Mouse (Mus musculus) stomach, postnatal 0 days (tissue): Measurements from ENCODE around the gene Gpn2. TPM values are rescaled to one million over a fixed set of nuclear protein-coding genes. Genes with fewer than 3 reads are reported as not detected.
A peak's percentile ranks its signal among the peaks of the same experiment; 100 is the strongest.

ENCODE experiments used
- ATAC-seq: fragments of 200-750 bp; cut with Nextera tagmentation; 2 replicates; pipeline ENCODE4 v1.8.0; 2017; ENCODE audit not compliant: low FRiP score, low TSS enrichment
- DNase-seq: peaks from one replicate; pipeline ENCODE4 v3.0.0-alpha.2; 2016; ENCODE audit warnings: low spot score
- H3K27ac ChIP-seq: fragments of 300-500 bp; sonication (generic); replicated peaks from 2 replicates; pipeline ENCODE4 v1.5.1; 2014; ENCODE audit warnings: mild to moderate bottlenecking, control low read depth
- H3K27me3 ChIP-seq: fragments of 300-500 bp; sonication (generic); 2 replicates; pipeline ENCODE4 v1.6.1; 2014; ENCODE audit warnings: low read length; ENCODE audit not compliant: control insufficient read depth, insufficient read depth
- H3K36me3 ChIP-seq: fragments of 300-500 bp; sonication (generic); 2 replicates; pipeline ENCODE4 v1.6.1; 2014; ENCODE audit warnings: low read length, mixed read lengths; ENCODE audit not compliant: control insufficient read depth, insufficient read depth
- H3K4me1 ChIP-seq: fragments of 300-500 bp; sonication (generic); replicated peaks from 2 replicates; pipeline ENCODE4 v1.6.1; 2014; ENCODE audit warnings: antibody characterized with exemption; ENCODE audit not compliant: control insufficient read depth, insufficient read depth
- H3K4me2 ChIP-seq: fragments of 300-500 bp; sonication (generic); replicated peaks from 2 replicates; pipeline ENCODE4 v1.6.1; 2014; ENCODE audit warnings: low read depth, mild to moderate bottlenecking, control low read depth, moderate library complexity
- H3K4me3 ChIP-seq: fragments of 300-500 bp; sonication (generic); 2 replicates; pipeline ENCODE4 v1.5.1; 2014; ENCODE audit warnings: low read depth, low read length, control low read depth
- H3K9ac ChIP-seq: fragments of 300-500 bp; sonication (generic); 2 replicates; pipeline ENCODE4 v1.6.1; 2014; ENCODE audit warnings: mild to moderate bottlenecking, low read length, control low read depth, mixed read lengths
- H3K9me3 ChIP-seq: fragments of 300-500 bp; sonication (generic); 2 replicates; pipeline ENCODE4 v1.6.1; 2016; ENCODE audit warnings: low read length; ENCODE audit not compliant: control insufficient read depth
- CTCF ChIP-seq: IDR thresholded peaks from 2 replicates; pipeline ENCODE4 v1.5.1; 2016; ENCODE audit warnings: antibody characterized with exemption, low read depth, mild to moderate bottlenecking, moderate library complexity
- EP300 ChIP-seq: optimal IDR thresholded peaks from 2 replicates; pipeline ENCODE3; 2016; ENCODE audit warnings: antibody characterized with exemption
- WGBS: fragments of 180-500 bp; shearing (Covaris S2); extraction: QIAGEN DNeasy Blood & Tissue Kit; methylation state at CpG from one replicate; pipeline ENCODE4 v1.1.7; 2014; 5-methylcytosine and 5-hydroxymethylcytosine counted together
- polyA plus RNA-seq: library from polyadenylated mRNA; unstranded; fragments of >200 nt; fragmentation: Nextera tagmentation; extraction: Ambion mirVana; gene quantifications from 2 replicates; pipeline ENCODE4 v1.2.1, GENCODE M21; 2015

The Gpn2 gene
- polyA plus RNA-seq, 1 experiment from 2014 or later = 14.8 TPM

DNA sequence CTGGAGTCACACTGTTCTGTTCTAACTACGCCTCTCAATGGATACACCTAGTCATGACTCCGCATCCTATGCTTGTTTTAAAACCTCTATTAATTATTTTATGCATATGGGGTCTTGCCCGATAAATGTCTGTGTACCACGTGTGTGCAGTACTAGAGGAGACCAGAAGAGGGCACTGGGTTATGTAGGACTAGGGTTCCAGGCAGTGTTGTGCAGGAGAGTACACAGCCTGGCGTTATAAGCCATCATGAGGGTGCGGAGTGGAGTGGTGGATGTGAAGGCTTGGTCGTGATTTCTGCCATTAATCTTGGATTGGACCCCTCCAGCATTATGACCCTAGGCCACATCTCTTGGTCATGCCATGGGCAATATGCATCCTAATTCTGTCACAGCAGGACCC, 28.3 kb downstream of the Gpn2 start:
- no peak for ATAC-seq
- Histone ChIP-seq H3K36me3 (no peaks in the 10 kb centered on the region), H3K9me3 (no peaks in the 10 kb centered on the region), H3K4me2 (no peak overlapping the region), H3K27ac (no peak overlapping the region), H3K4me1 (no peaks in the 10 kb centered on the region), H3K9ac (no peak overlapping the region), H3K27me3 (no peaks in the 10 kb centered on the region), H3K4me3 (no peak overlapping the region)
- peak; percentile 13 for DNase-seq
- whole genome bisulfite sequencing = 99% methylated on average over 7 of the region's 7 CpGs
- no peak for TF ChIP-seq EP300
- TF ChIP-seq CTCF = peak; percentile 47

GRCm38 (mm10) chr4:133613026-133613425, 28.9 kb downstream of the Gpn2 start:
- no peaks in the 10 kb centered on the region for H3K36me3 ChIP-seq
- no peak overlapping the region for H3K9ac ChIP-seq
- 89% methylated on average over 8 of the region's 8 CpGs for whole genome bisulfite sequencing
- H3K27me3 ChIP-seq = no peaks in the 10 kb centered on the region
- no peak overlapping the region for H3K27ac ChIP-seq
- H3K4me1 ChIP-seq = no peaks in the 10 kb centered on the region
- H3K9me3 ChIP-seq = no peaks in the 10 kb centered on the region
- no peak overlapping the region for H3K4me3 ChIP-seq
- DNase-seq (peak; percentile 11), ATAC-seq (no peak)
- no peak for TF ChIP-seq CTCF
- TF ChIP-seq EP300 = no peak
- H3K4me2 ChIP-seq = no peak overlapping the region

DNA sequence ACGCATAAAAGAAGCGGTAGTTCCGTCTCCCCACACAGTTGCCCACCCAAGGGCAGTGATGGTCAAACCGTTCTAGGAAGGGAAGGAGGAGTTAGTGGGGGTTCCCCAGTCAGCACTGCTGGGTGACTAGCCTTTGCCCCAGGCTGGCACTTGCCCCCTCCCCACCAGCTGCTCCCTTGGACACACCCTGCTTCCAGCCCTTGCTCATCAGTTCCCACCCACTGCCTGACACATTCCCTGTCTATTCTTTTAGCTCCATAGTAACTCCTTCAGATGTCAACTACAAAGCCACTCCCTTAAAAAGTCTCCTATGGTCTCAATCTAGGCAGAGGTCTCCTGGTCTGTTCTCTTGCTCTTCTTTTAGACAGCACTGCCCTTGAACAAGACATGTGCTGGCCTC, 29.7 kb downstream of the Gpn2 start:
- no peak for ATAC-seq
- H3K4me3 ChIP-seq = no peak overlapping the region
- WGBS = 72% methylated on average over 4 of the region's 4 CpGs
- DNase-seq = peak; percentile 12
- no peak overlapping the region; the same call in 1 of the 2 replicates for H3K9ac ChIP-seq
- H3K4me2 ChIP-seq = no peak overlapping the region
- no peaks in the 10 kb centered on the region for H3K36me3 ChIP-seq
- H3K27me3 ChIP-seq = no peaks in the 10 kb centered on the region
- no peaks in the 10 kb centered on the region for H3K4me1 ChIP-seq
- H3K27ac ChIP-seq = peak overlapping the region; percentile 30; the same call in 1 of the 2 replicates
- H3K9me3 ChIP-seq = no peaks in the 10 kb centered on the region
- TF ChIP-seq EP300 (no peak), CTCF (no peak)

GRCm38 (mm10) chr4:133614274-133614761, 30.2 kb downstream of the Gpn2 start:
- WGBS = 61% methylated on average over 8 of the region's 8 CpGs
- no peak overlapping the region for H3K4me2 ChIP-seq
- ATAC-seq = peak; percentile 83

DNA sequence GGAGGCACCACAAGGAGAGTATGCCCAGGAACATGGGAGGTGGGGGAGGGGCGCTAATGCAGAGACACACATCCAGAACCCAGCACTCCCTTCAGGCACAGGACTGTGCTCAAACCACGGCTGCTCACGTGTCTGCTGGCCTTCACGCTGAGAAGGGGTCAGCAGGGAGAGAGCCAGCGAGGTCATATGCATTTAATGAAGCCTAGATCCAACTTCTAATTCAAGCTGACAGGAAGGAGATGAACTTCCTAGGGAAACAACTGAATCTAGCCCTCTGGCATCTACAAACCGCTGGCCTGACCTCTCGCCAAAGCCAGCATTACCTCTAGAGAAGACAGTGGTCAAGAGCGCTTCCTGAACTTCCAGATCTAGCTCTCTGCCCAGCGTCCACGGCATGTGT, 31.3 kb downstream of the Gpn2 start:
- Histone ChIP-seq H3K36me3 (no peaks in the 10 kb centered on the region), H3K4me1 (no peaks in the 10 kb centered on the region), H3K27me3 (no peaks in the 10 kb centered on the region), H3K4me3 (no peak overlapping the region), H3K4me2 (no peak overlapping the region), H3K9ac (no peak overlapping the region), H3K27ac (no peak overlapping the region), H3K9me3 (no peaks in the 10 kb centered on the region)
- WGBS = 83% methylated on average over 10 of the region's 10 CpGs
- ATAC-seq = no peak
- no peak for TF ChIP-seq EP300
- TF ChIP-seq CTCF = no peak
- DNase-seq = no peak

More at GRCm38 (mm10) chr4:133614274-133614761, 30.2 kb downstream of the Gpn2 start:
- no peaks in the 10 kb centered on the region for H3K9me3 ChIP-seq
- TF ChIP-seq CTCF (no peak), EP300 (peak; percentile 66)
- H3K27ac ChIP-seq = peak overlapping the region; percentile 30; the same call in 1 of the 2 replicates
- no peaks in the 10 kb centered on the region for H3K36me3 ChIP-seq
- no peak overlapping the region for H3K4me3 ChIP-seq
- H3K9ac ChIP-seq = no peak overlapping the region; the same call in 1 of the 2 replicates
- no peaks in the 10 kb centered on the region for H3K4me1 ChIP-seq
- peak; percentile 68 for DNase-seq
- H3K27me3 ChIP-seq = no peaks in the 10 kb centered on the region

GRCm38 (mm10) chr4:133617936-133618335, 33.8 kb downstream of the Gpn2 start:
- H3K9ac ChIP-seq = no peak overlapping the region
- H3K9me3 ChIP-seq = no peaks in the 10 kb centered on the region
- 93% methylated on average over 11 of the region's 11 CpGs for WGBS
- no peak for TF ChIP-seq CTCF
- no peak for TF ChIP-seq EP300
- DNase-seq = no peak
- no peaks in the 10 kb centered on the region for H3K4me1 ChIP-seq
- no peaks in the 10 kb centered on the region for H3K36me3 ChIP-seq
- H3K27ac ChIP-seq = no peak overlapping the region
- H3K27me3 ChIP-seq = no peaks in the 10 kb centered on the region
- no peak for ATAC-seq
- no peak overlapping the region for H3K4me3 ChIP-seq
- no peak overlapping the region for H3K4me2 ChIP-seq
